8 mouse cellular contexts compared by ENCODE assay signal in genomic region chr2:154507566-154508283, GRCm38 (mm10). TPM values are rescaled to one million over a fixed set of nuclear protein-coding genes. Genes with fewer than 3 reads are reported as not detected.
DNase-seq lines count a peak whose midpoint lies in the region; ATAC-seq and TF ChIP-seq lines count a peak whose summit lies in the region.

No protein-coding gene starts in this region.

- peaks cover 88% of the 10 kb centered on the region for H3K36me3 ChIP-seq in megakaryocyte, embryonic 14.5 days (replicated peaks; ENCODE audit: low read length)

- peak; percentile 32; the same call in 1 of the 2 replicates for TF ChIP-seq CTCF in embryonic fibroblast, embryonic 13.5 days (IDR thresholded peaks at IDR 0.05; ENCODE audit: borderline replicate concordance, insufficient read depth, low read length)

- no peaks in the 10 kb centered on the region for H3K9me3 ChIP-seq in megakaryocyte, embryonic 14.5 days

- no peak for TF ChIP-seq POLR2A in embryonic fibroblast, embryonic 13.5 days (IDR thresholded peaks at IDR 0.05; ENCODE audit: low read depth, low read length)

- H3K4me1 ChIP-seq in megakaryocyte, embryonic 14.5 days = peaks cover 25% of the 10 kb centered on the region
- H3K4me1 ChIP-seq in embryonic fibroblast, embryonic 13.5 days (ENCODE audit: control insufficient read depth, insufficient read depth, low read length) = no peaks in the 10 kb centered on the region

- DNase-seq in adrenal gland, postnatal 10 days = peak; percentile 32
- peak; percentile 37 to 53 for DNase-seq in kidney, postnatal 36 days
- DNase-seq in urinary bladder, adult 2 months (ENCODE audit: low spot score) = no peak
- DNase-seq in urinary bladder, adult 18-20 months (ENCODE audit: low spot score in 2 of 2) = no peak

- H3K27me3 ChIP-seq in megakaryocyte, embryonic 14.5 days (replicated peaks) = no peaks in the 10 kb centered on the region

- no peak for ATAC-seq in megakaryocyte, adult 5-6 weeks (ENCODE audit: poor library complexity, severe bottlenecking)
- peak; percentile 88 for ATAC-seq in megakaryocyte-erythroid progenitor cell, adult 5-6 weeks (replicated peaks; ENCODE audit: low FRiP score, low TSS enrichment, poor library complexity, severe bottlenecking)

- peak overlapping the region; percentile 35 for H3K4me3 ChIP-seq in megakaryocyte, embryonic 14.5 days (replicated peaks)
- no peak overlapping the region for H3K4me3 ChIP-seq in embryonic fibroblast, embryonic 13.5 days (ENCODE audit: insufficient read depth, low read length)

- no peak overlapping the region for H3K27ac ChIP-seq in embryonic fibroblast, embryonic 13.5 days (ENCODE audit: insufficient read depth, low read length)

RNA-seq across cellular contexts. Expression of gene 1700003F12Rik, which starts 39.2 kb away (rescaled TPM):
- polyA plus RNA-seq in megakaryocyte, embryonic 14.5 days (2012; ENCODE audit: insufficient read depth, low replicate concordance) = 10.8 TPM in 1 of 2 replicates, not detected in the other
- total RNA-seq in megakaryocyte, adult 5-6 weeks (2015) = not detected in 2 replicates
- not detected in 2 replicates for total RNA-seq in megakaryocyte, adult 5-6 weeks (2017)
- total RNA-seq in adrenal gland, postnatal 10 days (2021) = under 1 TPM; 0.61 to 0.81 TPM
- polyA plus RNA-seq in embryonic fibroblast, embryonic 13.5 days (2011; ENCODE audit: insufficient read length, low read depth, missing spikeins) = 1.9 TPM in 1 of 2 replicates, not detected in the other
- total RNA-seq in megakaryocyte-erythroid progenitor cell, adult 5-6 weeks (2014; fragmentation: Nextera tagmentation) = not detected in 2 replicates
- not detected in 2 replicates for total RNA-seq in megakaryocyte-erythroid progenitor cell, adult 5-6 weeks (2017)
- polyA plus RNA-seq in urinary bladder, adult 2 months (2012; rRNA removed) = 0.41 and 0.44 TPM in 2 replicates

RNA-seq across cellular contexts. Expression of gene Actl10, which starts 43.9 kb away (rescaled TPM):
- 0.16 TPM in 1 of 2 replicates, not detected in the other for polyA plus RNA-seq in megakaryocyte, embryonic 14.5 days (2012; ENCODE audit: insufficient read depth, low replicate concordance)
- 0.11 TPM in 1 of 2 replicates, not detected in the other for total RNA-seq in megakaryocyte, adult 5-6 weeks (2015)
- 0.15 TPM in 1 of 2 replicates, not detected in the other for total RNA-seq in megakaryocyte, adult 5-6 weeks (2017)
- not detected for total RNA-seq in adrenal gland, postnatal 10 days (2021)
- polyA plus RNA-seq in embryonic fibroblast, embryonic 13.5 days (2011; ENCODE audit: insufficient read length, low read depth, missing spikeins) = not detected in 2 replicates
- total RNA-seq in megakaryocyte-erythroid progenitor cell, adult 5-6 weeks (2014; fragmentation: Nextera tagmentation) = not detected in 2 replicates
- not detected in 2 replicates for total RNA-seq in megakaryocyte-erythroid progenitor cell, adult 5-6 weeks (2017)
- not detected in 2 replicates for polyA plus RNA-seq in urinary bladder, adult 2 months (2012; rRNA removed)

RNA-seq across cellular contexts. Expression of gene Necab3, which starts 51.0 kb away (rescaled TPM):
- 0.31 TPM in 1 of 2 replicates, not detected in the other for polyA plus RNA-seq in megakaryocyte, embryonic 14.5 days (2012; ENCODE audit: insufficient read depth, low replicate concordance)
- total RNA-seq in megakaryocyte, adult 5-6 weeks (2015) = 0.78 and 1.6 TPM in 2 replicates
- 1.8 and 2.2 TPM in 2 replicates for total RNA-seq in megakaryocyte, adult 5-6 weeks (2017)
- total RNA-seq in adrenal gland, postnatal 10 days (2021) = 1 to 10 TPM; 2.0 to 2.7 TPM
- polyA plus RNA-seq in embryonic fibroblast, embryonic 13.5 days (2011; ENCODE audit: insufficient read length, low read depth, missing spikeins) = 0.85 and 1.5 TPM in 2 replicates
- 3.1 and 6.1 TPM in 2 replicates for total RNA-seq in megakaryocyte-erythroid progenitor cell, adult 5-6 weeks (2014; fragmentation: Nextera tagmentation)
- 0.09 and 1.8 TPM in 2 replicates for total RNA-seq in megakaryocyte-erythroid progenitor cell, adult 5-6 weeks (2017)
- 0.62 and 1.2 TPM in 2 replicates for polyA plus RNA-seq in urinary bladder, adult 2 months (2012; rRNA removed)

Comparison
In these comparisons a context has a peak if more than half of its experiments do, and no peak if none do; other contexts are left out.
1. DNase-seq: peak in adrenal gland, postnatal 10 days (single experiment) and kidney, postnatal 36 days (2 of 2); none in urinary bladder, adult 2 months (single experiment) and urinary bladder, adult 18-20 months (0 of 2).